Mouse (Mus musculus): ENCODE measurements around the gene Nfix. TPM values are rescaled to one million over a fixed set of nuclear protein-coding genes. Genes with fewer than 3 reads are reported as not detected.
"Not testable (repeated sequence)": the region's sequence is repeated elsewhere in the genome, so short reads cannot be mapped to it uniquely, and the experiment has no call there.

Nfix gene
- total RNA-seq, 2 experiments from 2014 or later: 465 to 558 TPM

DNA sequence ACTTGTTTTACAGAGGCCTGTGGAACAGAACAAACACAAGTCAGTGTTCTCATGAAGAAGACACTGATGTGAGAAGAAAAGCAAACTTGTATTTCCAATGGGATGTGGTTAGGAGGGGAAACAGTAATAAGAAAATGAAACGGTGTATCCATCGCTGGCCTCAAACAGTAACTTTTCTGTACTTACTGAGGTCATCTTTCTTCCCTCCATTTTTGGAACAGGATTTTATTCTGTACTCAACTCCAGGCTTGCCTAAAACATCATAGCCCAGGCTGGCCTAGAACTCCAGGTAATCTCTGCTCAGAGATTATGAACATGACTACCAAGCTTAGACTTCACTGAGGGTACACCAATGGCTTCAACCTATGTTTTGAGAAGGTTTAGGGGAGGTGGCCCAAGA, 39.3 kb upstream of the Nfix start:
- peak overlapping the region; percentile 94 for H3K27ac ChIP-seq
- H3K4me3 ChIP-seq: peak overlapping the region; percentile 93
- no peak for DNase-seq
- intact Hi-C loops (cut with DNase I): no loop called here
- TF ChIP-seq CTCF (IDR thresholded peaks at IDR 0.05): no peak

DNA sequence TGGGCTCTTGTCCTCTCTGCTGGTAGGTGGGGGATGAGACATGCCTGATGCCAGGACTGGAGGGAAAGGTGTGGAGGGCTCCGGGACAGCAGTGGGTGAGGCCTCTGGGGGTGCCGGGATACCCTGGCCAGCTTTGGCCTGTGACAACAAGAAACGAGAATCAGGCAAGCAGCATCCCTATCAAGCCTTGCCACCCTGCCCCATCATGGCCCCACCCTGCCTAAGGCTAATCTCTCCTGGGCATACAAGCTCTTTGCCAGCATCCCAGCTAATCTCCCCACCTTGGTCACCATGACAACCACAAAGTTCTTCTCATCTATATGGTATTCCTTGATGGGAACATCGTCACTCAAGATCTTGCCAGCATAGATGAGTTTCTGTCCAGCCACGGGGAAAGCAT, 38.4 kb upstream of the Nfix start:
- H3K4me3 ChIP-seq: no peak overlapping the region
- no peak for DNase-seq
- no peak for TF ChIP-seq CTCF (IDR thresholded peaks at IDR 0.05)
- intact Hi-C loops (cut with DNase I): no loop called here
- no peak overlapping the region for H3K27ac ChIP-seq

- Histone ChIP-seq H3K4me3 (no peak overlapping the region), H3K27ac (no peak overlapping the region)
- TF ChIP-seq CTCF (IDR thresholded peaks at IDR 0.05): no peak
- no peak for DNase-seq
- intact Hi-C loops (cut with DNase I): no loop called here
Observed at GRCm38 (mm10) chr8:84837912-84838470, 37.8 kb upstream of the Nfix start.

DNA sequence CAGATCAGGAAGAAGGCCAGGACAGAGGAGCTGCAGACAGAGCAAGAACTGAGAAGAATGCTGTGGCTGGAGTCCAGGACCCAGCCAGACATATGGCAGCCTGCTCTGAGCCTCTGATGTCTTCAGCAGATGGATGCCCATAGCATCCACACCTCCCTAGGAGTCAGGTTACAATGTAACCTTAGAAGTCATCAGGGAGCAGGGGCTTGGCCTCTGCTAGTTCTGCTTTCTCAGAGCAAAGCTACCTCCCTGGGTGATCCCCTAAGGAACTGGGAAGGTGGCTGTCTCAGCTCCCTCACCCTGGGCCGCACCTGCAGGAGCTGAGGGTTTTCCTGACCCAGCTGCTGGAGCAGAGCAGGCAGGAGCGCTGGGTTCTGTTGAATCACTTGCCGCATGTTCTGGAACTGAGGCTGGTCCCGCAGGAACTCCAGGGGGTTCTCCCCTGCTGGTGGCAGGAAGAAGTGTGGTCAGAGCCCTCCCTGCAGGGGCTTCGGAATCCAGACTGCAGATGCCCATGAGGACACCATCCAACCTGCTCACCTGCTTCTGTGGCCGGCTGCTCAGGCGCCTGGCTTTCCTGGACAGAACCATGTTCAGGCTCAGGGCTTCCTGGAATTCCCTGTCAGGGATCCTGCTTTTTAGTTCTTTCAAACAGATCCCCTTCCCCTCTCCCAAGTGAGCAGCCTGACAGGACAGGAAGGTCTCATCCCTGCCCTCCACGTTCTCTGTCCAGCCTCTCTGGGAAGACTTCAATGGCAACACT, 37.2 kb upstream of the Nfix start:
- no peak overlapping the region for H3K4me3 ChIP-seq
- intact Hi-C loops (cut with DNase I): no loop called here
- no peak for TF ChIP-seq CTCF (IDR thresholded peaks at IDR 0.05)
- DNase-seq: no peak
- peak overlapping the region; percentile 13; the same call in 1 of the 2 replicates for H3K27ac ChIP-seq

GRCm38 (mm10) chr8:84834866-84835855, 35.0 kb upstream of the Nfix start:
- DNase-seq: no peak
- TF ChIP-seq CTCF (IDR thresholded peaks at IDR 0.05): no peak
- intact Hi-C loops (cut with DNase I): no loop called here
- no peak overlapping the region for H3K27ac ChIP-seq
- no peak overlapping the region for H3K4me3 ChIP-seq

GRCm38 (mm10) chr8:84834002-84834865, 34.1 kb upstream of the Nfix start:
- Histone ChIP-seq H3K27ac (no peak overlapping the region), H3K4me3 (no peak overlapping the region)
- no peak for TF ChIP-seq CTCF (IDR thresholded peaks at IDR 0.05)
- DNase-seq: no peak
- intact Hi-C loops (cut with DNase I): no loop called here

DNA sequence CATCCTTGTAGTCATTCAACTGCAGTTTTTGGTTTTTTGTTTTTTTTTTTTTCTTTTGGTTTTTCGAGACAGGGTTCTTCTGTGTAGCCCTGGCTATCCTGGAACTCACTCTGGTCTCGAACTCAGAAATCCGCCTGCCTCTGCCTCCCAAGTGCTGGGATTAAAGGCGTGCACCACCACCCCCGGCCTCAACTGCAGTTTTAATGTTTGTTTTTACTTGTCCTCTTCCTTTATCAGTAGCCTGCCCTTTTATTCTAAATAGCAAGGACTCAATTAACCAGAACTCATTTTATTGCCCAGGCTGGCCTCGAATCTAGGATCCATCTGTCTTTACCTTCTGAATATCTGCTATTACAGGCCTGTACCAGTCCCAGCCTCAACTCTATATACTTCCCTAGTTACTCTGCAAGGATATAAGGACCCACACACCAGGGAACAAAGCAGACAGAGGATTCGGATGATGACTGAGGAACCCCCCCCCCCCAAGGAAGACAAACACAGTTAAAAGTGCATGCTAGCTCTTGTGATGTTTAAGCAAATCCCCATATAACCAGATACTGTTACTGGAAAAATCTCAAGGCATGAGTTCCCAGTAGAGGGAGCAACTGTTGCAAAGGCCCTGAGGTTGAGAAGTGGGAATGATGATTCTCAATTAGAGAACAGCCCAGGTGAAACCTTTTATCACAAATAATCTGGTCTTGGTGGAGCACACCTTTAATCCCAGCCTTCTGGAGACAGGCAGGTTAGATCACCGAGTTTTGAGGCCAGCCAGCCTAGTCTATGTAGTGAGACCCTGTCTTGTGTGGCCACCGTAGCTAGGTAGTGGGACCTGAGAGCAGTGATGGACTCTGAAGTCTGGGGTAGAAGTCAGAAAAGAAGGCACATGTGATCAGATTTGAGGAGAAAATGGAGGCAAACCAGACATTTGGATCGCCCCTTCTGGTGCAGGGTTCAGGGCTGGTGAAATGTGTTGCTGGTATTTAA, 32.9 kb upstream of the Nfix start:
- peak overlapping the region; percentile 85 for H3K4me3 ChIP-seq
- TF ChIP-seq CTCF (IDR thresholded peaks at IDR 0.05): peak; percentile 16
- no peak for DNase-seq
- intact Hi-C loops (cut with DNase I): no loop called here
- H3K27ac ChIP-seq: peak overlapping the region; percentile 94

- intact Hi-C loops (cut with DNase I): no loop called here
- Histone ChIP-seq H3K4me3 (peak overlapping the region; percentile 85), H3K27ac (peak overlapping the region; percentile 94)
- DNase-seq: peak; percentile 91
- no peak for TF ChIP-seq CTCF (IDR thresholded peaks at IDR 0.05)
Observed at GRCm38 (mm10) chr8:84832034-84832717, 32.0 kb upstream of the Nfix start.

GRCm38 (mm10) chr8:84831490-84831889, 31.3 kb upstream of the Nfix start, which contains the start of gene Gadd45gip1:
Gene Gadd45gip1 (plus strand): TSS chr8:84831522.
- peak within 1 kb of the TSS; percentile 85 for H3K4me3 ChIP-seq

DNA sequence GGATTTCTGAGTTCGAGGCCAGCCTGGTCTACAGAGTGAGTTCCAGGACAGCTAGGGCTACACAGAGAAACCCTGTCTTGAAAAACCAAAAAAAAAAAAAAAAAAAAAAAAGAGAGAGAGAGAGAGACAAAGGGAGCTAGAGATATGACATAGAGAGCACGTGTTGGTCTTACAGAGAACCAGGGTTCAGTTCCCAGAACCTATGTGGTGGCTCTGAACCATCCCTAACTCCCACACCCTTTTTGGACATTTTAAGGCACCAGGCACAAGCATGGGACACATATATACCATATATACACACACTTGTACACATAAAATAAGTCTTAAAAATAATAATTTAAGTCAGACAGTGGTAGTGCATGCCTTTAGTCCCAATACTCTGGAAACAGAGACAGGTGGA, 26.4 kb upstream of the Nfix start:
- intact Hi-C loops (cut with DNase I); H3K27ac ChIP-seq; DNase-seq; H3K4me3 ChIP-seq: not testable (repeated sequence)

More at GRCm38 (mm10) chr8:84831490-84831889, 31.3 kb upstream of the Nfix start, which contains the start of gene Gadd45gip1:
- peak within 1 kb of the TSS; percentile 94 for H3K27ac ChIP-seq
- DNase-seq: peak; percentile 74
- TF ChIP-seq CTCF (IDR thresholded peaks at IDR 0.05): peak; percentile 47
- intact Hi-C loops (cut with DNase I): no loop called here
